Mouse (Mus musculus) liver, embryonic 15.5 days (tissue): ENCODE measurements around the gene Nebl. TPM values are rescaled to one million over a fixed set of nuclear protein-coding genes. Genes with fewer than 3 reads are reported as not detected.

Experiments
- ATAC-seq: fragments of 200-750 bp; cut with Nextera tagmentation; 2 replicates; pipeline ENCODE4 v1.8.0; 2017; ENCODE audit warnings: moderate number of reproducible peaks, mild to moderate bottlenecking, moderate library complexity; ENCODE audit not compliant: insufficient read depth
- H3K27ac ChIP-seq: fragments of 300-500 bp; sonication (generic); replicated peaks from 2 replicates; pipeline ENCODE4 v1.5.1; 2015; ENCODE audit warnings: mild to moderate bottlenecking, inconsistent platforms
- H3K27me3 ChIP-seq: fragments of 300-500 bp; sonication (generic); 2 replicates; pipeline ENCODE4 v1.6.1; 2015; ENCODE audit warnings: mild to moderate bottlenecking, inconsistent platforms
- H3K36me3 ChIP-seq: fragments of 300-500 bp; sonication (generic); replicated peaks from 2 replicates; pipeline ENCODE4 v1.6.1; 2015; ENCODE audit warnings: moderate library complexity, mild to moderate bottlenecking, inconsistent platforms
- H3K4me1 ChIP-seq: fragments of 300-500 bp; sonication (generic); replicated peaks from 2 replicates; pipeline ENCODE4 v1.6.1; 2015; ENCODE audit warnings: inconsistent platforms
- H3K4me2 ChIP-seq: fragments of 300-500 bp; sonication (generic); 2 replicates; pipeline ENCODE4 v1.6.1; 2015; ENCODE audit warnings: moderate library complexity, mild to moderate bottlenecking, inconsistent platforms
- H3K4me3 ChIP-seq: fragments of 300-500 bp; sonication (generic); replicated peaks from 2 replicates; pipeline ENCODE4 v1.5.1; 2015; ENCODE audit warnings: mild to moderate bottlenecking, inconsistent platforms
- H3K9ac ChIP-seq: fragments of 300-500 bp; sonication (generic); 2 replicates; pipeline ENCODE4 v1.6.1; 2015; ENCODE audit warnings: moderate library complexity, mild to moderate bottlenecking, inconsistent platforms
- H3K9me3 ChIP-seq: fragments of 300-500 bp; sonication (generic); replicated peaks from 2 replicates; pipeline ENCODE4 v1.6.1; 2016; ENCODE audit warnings: inconsistent platforms
- WGBS: fragments of 180-500 bp; shearing (Covaris S2); methylation state at CpG from one replicate; pipeline ENCODE4 v1.1.7; 2015; ENCODE audit warnings: mixed read lengths; ENCODE audit not compliant: insufficient replicate concordance; 5-methylcytosine and 5-hydroxymethylcytosine counted together
- polyA plus RNA-seq: library from polyadenylated mRNA; unstranded; fragments of >200 nt; fragmentation: Nextera tagmentation; extraction: Ambion mirVana; gene quantifications from 2 replicates; pipeline ENCODE4 v1.2.1, GENCODE M21; 2015

The Nebl gene
- polyA plus RNA-seq, 1 experiment from 2014 or later, result 0.30 TPM

- Histone ChIP-seq H3K4me3 (no peak overlapping the region), H3K36me3 (no peaks in the 10 kb centered on the region), H3K27ac (no peak overlapping the region), H3K4me2 (no peak overlapping the region), H3K9me3 (no peaks in the 10 kb centered on the region), H3K27me3 (no peaks in the 10 kb centered on the region), H3K9ac (no peak overlapping the region), H3K4me1 (no peaks in the 10 kb centered on the region)
- ATAC-seq, result no peak
- WGBS, result 52% methylated on average over 5 of the region's 5 CpGs
These were observed 25.3 kb downstream of the Nebl start for GRCm38 (mm10) chr2:17705964-17706363.

GRCm38 (mm10) chr2:17705426-17705825, 25.8 kb downstream of the Nebl start:
- H3K36me3 ChIP-seq, result no peaks in the 10 kb centered on the region
- H3K27me3 ChIP-seq, result no peaks in the 10 kb centered on the region
- no peak overlapping the region for H3K4me3 ChIP-seq
- H3K4me1 ChIP-seq, result no peaks in the 10 kb centered on the region
- no peak overlapping the region for H3K9ac ChIP-seq
- H3K4me2 ChIP-seq, result no peak overlapping the region
- no peaks in the 10 kb centered on the region for H3K9me3 ChIP-seq
- WGBS, result 48% methylated on average over 3 of the region's 3 CpGs
- ATAC-seq, result no peak
- no peak overlapping the region for H3K27ac ChIP-seq

GRCm38 (mm10) chr2:17703170-17703512, 28.1 kb downstream of the Nebl start:
- ATAC-seq, result no peak
- Histone ChIP-seq H3K27me3 (no peaks in the 10 kb centered on the region), H3K9ac (no peak overlapping the region), H3K27ac (no peak overlapping the region), H3K4me3 (no peak overlapping the region), H3K36me3 (no peaks in the 10 kb centered on the region), H3K4me2 (no peak overlapping the region), H3K9me3 (no peaks in the 10 kb centered on the region), H3K4me1 (no peaks in the 10 kb centered on the region)
- 51% methylated on average over 2 of the region's 2 CpGs for WGBS

GRCm38 (mm10) chr2:17702481-17703169, 28.6 kb downstream of the Nebl start:
- 39% methylated on average over 7 of the region's 7 CpGs for WGBS
- H3K27me3 ChIP-seq, result no peaks in the 10 kb centered on the region
- H3K36me3 ChIP-seq, result no peaks in the 10 kb centered on the region
- H3K9ac ChIP-seq, result no peak overlapping the region
- H3K4me2 ChIP-seq, result no peak overlapping the region
- no peaks in the 10 kb centered on the region for H3K4me1 ChIP-seq
- H3K27ac ChIP-seq, result no peak overlapping the region
- no peak for ATAC-seq
- H3K9me3 ChIP-seq, result no peaks in the 10 kb centered on the region
- H3K4me3 ChIP-seq, result no peak overlapping the region

- no peak overlapping the region for H3K27ac ChIP-seq
- WGBS, result 42% methylated on average over 4 of the region's 4 CpGs
- no peaks in the 10 kb centered on the region for H3K27me3 ChIP-seq
- no peak for ATAC-seq
- H3K9ac ChIP-seq, result no peak overlapping the region
- H3K36me3 ChIP-seq, result no peaks in the 10 kb centered on the region
- H3K4me3 ChIP-seq, result no peak overlapping the region
- H3K9me3 ChIP-seq, result no peaks in the 10 kb centered on the region
- H3K4me1 ChIP-seq, result no peaks in the 10 kb centered on the region
- no peak overlapping the region for H3K4me2 ChIP-seq
These were observed 32.8 kb downstream of the Nebl start for GRCm38 (mm10) chr2:17698161-17699087.

- no peak for ATAC-seq
- no peaks in the 10 kb centered on the region for H3K9me3 ChIP-seq
- no peak overlapping the region for H3K4me3 ChIP-seq
- no peak overlapping the region for H3K9ac ChIP-seq
- H3K27me3 ChIP-seq, result no peaks in the 10 kb centered on the region
- no peaks in the 10 kb centered on the region for H3K4me1 ChIP-seq
- H3K27ac ChIP-seq, result no peak overlapping the region
- WGBS, result 52% methylated on average over 2 of the region's 2 CpGs
- no peak overlapping the region for H3K4me2 ChIP-seq
- H3K36me3 ChIP-seq, result no peaks in the 10 kb centered on the region
These were observed 38.3 kb downstream of the Nebl start for GRCm38 (mm10) chr2:17692926-17693325.

GRCm38 (mm10) chr2:17690264-17690663, 41.0 kb downstream of the Nebl start:
- no peaks in the 10 kb centered on the region for H3K9me3 ChIP-seq
- no peaks in the 10 kb centered on the region for H3K36me3 ChIP-seq
- H3K27me3 ChIP-seq, result no peaks in the 10 kb centered on the region
- H3K4me3 ChIP-seq, result no peak overlapping the region
- no peaks in the 10 kb centered on the region for H3K4me1 ChIP-seq
- H3K4me2 ChIP-seq, result no peak overlapping the region
- no peak for ATAC-seq
- 65% methylated on average over 5 of the region's 5 CpGs for WGBS
- H3K27ac ChIP-seq, result no peak overlapping the region
- H3K9ac ChIP-seq, result no peak overlapping the region

- no peak overlapping the region for H3K27ac ChIP-seq
- H3K4me1 ChIP-seq, result no peaks in the 10 kb centered on the region
- WGBS, result 57% methylated on average over 6 of the region's 6 CpGs
- no peaks in the 10 kb centered on the region for H3K36me3 ChIP-seq
- no peaks in the 10 kb centered on the region for H3K27me3 ChIP-seq
- H3K9me3 ChIP-seq, result no peaks in the 10 kb centered on the region
- H3K4me3 ChIP-seq, result no peak overlapping the region
- no peak overlapping the region for H3K4me2 ChIP-seq
- ATAC-seq, result no peak
- no peak overlapping the region for H3K9ac ChIP-seq
These were observed 44.1 kb downstream of the Nebl start for GRCm38 (mm10) chr2:17687141-17687540.

GRCm38 (mm10) chr2:17683326-17684040, 47.8 kb downstream of the Nebl start:
- H3K9ac ChIP-seq, result no peak overlapping the region
- H3K27ac ChIP-seq, result no peak overlapping the region
- ATAC-seq, result no peak
- H3K4me3 ChIP-seq, result no peak overlapping the region
- H3K9me3 ChIP-seq, result no peaks in the 10 kb centered on the region
- H3K27me3 ChIP-seq, result no peaks in the 10 kb centered on the region
- H3K36me3 ChIP-seq, result no peaks in the 10 kb centered on the region
- no peaks in the 10 kb centered on the region for H3K4me1 ChIP-seq
- 56% methylated on average over 4 of the region's 4 CpGs for WGBS
- H3K4me2 ChIP-seq, result no peak overlapping the region

GRCm38 (mm10) chr2:17672156-17672555, 59.1 kb downstream of the Nebl start:
- 72% methylated on average over 10 of the region's 10 CpGs for WGBS
- Histone ChIP-seq H3K9ac (no peak overlapping the region), H3K9me3 (no peaks in the 10 kb centered on the region), H3K4me1 (no peaks in the 10 kb centered on the region), H3K27ac (no peak overlapping the region), H3K27me3 (no peaks in the 10 kb centered on the region), H3K4me2 (no peak overlapping the region), H3K4me3 (no peak overlapping the region), H3K36me3 (no peaks in the 10 kb centered on the region)
- ATAC-seq, result no peak

GRCm38 (mm10) chr2:17671566-17671965, 59.7 kb downstream of the Nebl start:
- ATAC-seq, result no peak
- no peaks in the 10 kb centered on the region for H3K27me3 ChIP-seq
- no peak overlapping the region for H3K9ac ChIP-seq
- no peaks in the 10 kb centered on the region for H3K36me3 ChIP-seq
- no peaks in the 10 kb centered on the region for H3K9me3 ChIP-seq
- 59% methylated on average over 8 of the region's 8 CpGs for WGBS
- H3K4me3 ChIP-seq, result no peak overlapping the region
- H3K4me2 ChIP-seq, result no peak overlapping the region
- no peak overlapping the region for H3K27ac ChIP-seq
- H3K4me1 ChIP-seq, result no peaks in the 10 kb centered on the region
